Mouse (Mus musculus): ENCODE data around the gene Yipf3. TPM values are rescaled to one million over a fixed set of nuclear protein-coding genes. Genes with fewer than 3 reads are reported as not detected.

The Yipf3 gene
- polyA plus RNA-seq, 1 experiment from 2014 or later: 90.8 TPM

GRCm38 (mm10) chr17:46255147-46255546 lies 7.3 kb downstream of the Yipf3 start:
- no peak overlapping the region for H3K27ac ChIP-seq (replicated peaks in 1 of 2; ENCODE audit: control insufficient read depth in 1 of 2, insufficient read depth in 1 of 2, low read depth in 2 of 2, low read length in 2 of 2)
- WGBS: 32% methylated on average over 6 of the region's 6 CpGs
- H3K36me3 ChIP-seq (ENCODE audit: control insufficient read depth, insufficient read depth, low read length): peaks cover 53% of the 10 kb centered on the region
- no peak overlapping the region for H3K4me3 ChIP-seq (ENCODE audit: control insufficient read depth in 1 of 2, insufficient read depth in 1 of 2, low read depth in 1 of 2, low read length in 2 of 2)
- no peaks in the 10 kb centered on the region for H3K9me3 ChIP-seq (ENCODE audit: control insufficient read depth, low read length)
- no peak for ATAC-seq (ENCODE audit: insufficient number of reproducible peaks, insufficient read depth, low FRiP score, low read depth)
- H3K9ac ChIP-seq (ENCODE audit: low read length): no peak overlapping the region
- 0 out of 2 replicates have a peak overlapping the region, but pooled peaks have one; percentile 1 for H3K4me2 ChIP-seq (ENCODE audit: low read length)
- peaks cover 5 to 15% of the 10 kb centered on the region in 2 experiments; a peak in 3 of 4 replicates for H3K4me1 ChIP-seq (ENCODE audit: control insufficient read depth in 2 of 2, insufficient read depth in 2 of 2, low read length in 2 of 2)
- peaks cover 16% of the 10 kb centered on the region for H3K27me3 ChIP-seq (ENCODE audit: control insufficient read depth, insufficient read depth, low read length)

GRCm38 (mm10) chr17:46258279-46259053 lies 10.6 kb downstream of the Yipf3 start:
- Histone ChIP-seq H3K27ac (replicated peaks in 1 of 2; ENCODE audit: control insufficient read depth in 1 of 2, insufficient read depth in 1 of 2, low read depth in 2 of 2, low read length in 2 of 2) (peak overlapping the region; percentile 43 to 47; a peak in 1 of 4 replicates), H3K9ac (ENCODE audit: low read length) (no peak overlapping the region), H3K4me3 (ENCODE audit: control insufficient read depth in 1 of 2, insufficient read depth in 1 of 2, low read depth in 1 of 2, low read length in 2 of 2) (no peak overlapping the region), H3K4me2 (ENCODE audit: low read length) (no peak overlapping the region), H3K27me3 (ENCODE audit: control insufficient read depth, insufficient read depth, low read length) (peaks cover 16% of the 10 kb centered on the region), H3K36me3 (ENCODE audit: control insufficient read depth, insufficient read depth, low read length) (peaks cover 62% of the 10 kb centered on the region), H3K9me3 (ENCODE audit: control insufficient read depth, low read length) (no peaks in the 10 kb centered on the region), H3K4me1 (ENCODE audit: control insufficient read depth in 2 of 2, insufficient read depth in 2 of 2, low read length in 2 of 2) (peaks cover 2 to 10% of the 10 kb centered on the region in 2 experiments; a peak in 3 of 4 replicates)
- peak; percentile 11; the same call in 1 of the 2 replicates for ATAC-seq (ENCODE audit: insufficient number of reproducible peaks, insufficient read depth, low FRiP score, low read depth)
- 70% methylated on average over 28 of the region's 30 CpGs for WGBS

- ATAC-seq (ENCODE audit: insufficient number of reproducible peaks, insufficient read depth, low FRiP score, low read depth): no peak
- H3K4me3 ChIP-seq (ENCODE audit: control insufficient read depth in 1 of 2, insufficient read depth in 1 of 2, low read depth in 1 of 2, low read length in 2 of 2): no peak overlapping the region
- WGBS: 85% methylated on average over 17 of the region's 17 CpGs
- H3K9me3 ChIP-seq (ENCODE audit: control insufficient read depth, low read length): no peaks in the 10 kb centered on the region
- peaks cover 9% of the 10 kb centered on the region for H3K27me3 ChIP-seq (ENCODE audit: control insufficient read depth, insufficient read depth, low read length)
- H3K4me1 ChIP-seq (ENCODE audit: control insufficient read depth in 2 of 2, insufficient read depth in 2 of 2, low read length in 2 of 2): peaks cover 0 to 2% of the 10 kb centered on the region in 2 experiments; a peak in 2 of 4 replicates
- H3K4me2 ChIP-seq (ENCODE audit: low read length): no peak overlapping the region
- 0 out of 4 replicates have a peak overlapping the region, but pooled peaks of 1 of the 2 experiments have one; percentile 6 for H3K27ac ChIP-seq (replicated peaks in 1 of 2; ENCODE audit: control insufficient read depth in 1 of 2, insufficient read depth in 1 of 2, low read depth in 2 of 2, low read length in 2 of 2)
- peaks cover 74% of the 10 kb centered on the region for H3K36me3 ChIP-seq (ENCODE audit: control insufficient read depth, insufficient read depth, low read length)
- H3K9ac ChIP-seq (ENCODE audit: low read length): no peak overlapping the region
Observed at GRCm38 (mm10) chr17:46259675-46260074, 11.8 kb downstream of the Yipf3 start.

- WGBS: 70% methylated on average over 5 of the region's 5 CpGs
- no peak overlapping the region for H3K9ac ChIP-seq (ENCODE audit: low read length)
- ATAC-seq (ENCODE audit: insufficient number of reproducible peaks, insufficient read depth, low FRiP score, low read depth): no peak
- H3K9me3 ChIP-seq (ENCODE audit: control insufficient read depth, low read length): no peaks in the 10 kb centered on the region
- H3K4me3 ChIP-seq (ENCODE audit: control insufficient read depth in 1 of 2, insufficient read depth in 1 of 2, low read depth in 1 of 2, low read length in 2 of 2): no peak overlapping the region
- peaks cover 92% of the 10 kb centered on the region for H3K36me3 ChIP-seq (ENCODE audit: control insufficient read depth, insufficient read depth, low read length)
- H3K4me2 ChIP-seq (ENCODE audit: low read length): no peak overlapping the region
- H3K27me3 ChIP-seq (ENCODE audit: control insufficient read depth, insufficient read depth, low read length): no peaks in the 10 kb centered on the region
- H3K27ac ChIP-seq (replicated peaks in 1 of 2; ENCODE audit: control insufficient read depth in 1 of 2, insufficient read depth in 1 of 2, low read depth in 2 of 2, low read length in 2 of 2): 0 out of 4 replicates have a peak overlapping the region, but pooled peaks of 1 of the 2 experiments have one; percentile 19
- H3K4me1 ChIP-seq (ENCODE audit: control insufficient read depth in 2 of 2, insufficient read depth in 2 of 2, low read length in 2 of 2): peaks cover 6 to 10% of the 10 kb centered on the region in 2 experiments; a peak in 3 of 4 replicates
Observed at GRCm38 (mm10) chr17:46262201-46262694, 14.4 kb downstream of the Yipf3 start.

- Histone ChIP-seq H3K27me3 (ENCODE audit: control insufficient read depth, insufficient read depth, low read length) (no peaks in the 10 kb centered on the region), H3K4me1 (ENCODE audit: control insufficient read depth in 2 of 2, insufficient read depth in 2 of 2, low read length in 2 of 2) (peaks cover 9 to 12% of the 10 kb centered on the region in 2 experiments; a peak in 3 of 4 replicates), H3K9me3 (ENCODE audit: control insufficient read depth, low read length) (no peaks in the 10 kb centered on the region), H3K36me3 (ENCODE audit: control insufficient read depth, insufficient read depth, low read length) (peaks cover 85% of the 10 kb centered on the region), H3K9ac (ENCODE audit: low read length) (no peak overlapping the region), H3K4me2 (ENCODE audit: low read length) (no peak overlapping the region), H3K27ac (replicated peaks in 1 of 2; ENCODE audit: control insufficient read depth in 1 of 2, insufficient read depth in 1 of 2, low read depth in 2 of 2, low read length in 2 of 2) (no peak overlapping the region), H3K4me3 (ENCODE audit: control insufficient read depth in 1 of 2, insufficient read depth in 1 of 2, low read depth in 1 of 2, low read length in 2 of 2) (no peak overlapping the region)
- no peak for ATAC-seq (ENCODE audit: insufficient number of reproducible peaks, insufficient read depth, low FRiP score, low read depth)
- 87% methylated on average over 12 of the region's 12 CpGs for WGBS
Observed at GRCm38 (mm10) chr17:46265502-46265901, 17.6 kb downstream of the Yipf3 start.

- no peaks in the 10 kb centered on the region for H3K27me3 ChIP-seq (ENCODE audit: control insufficient read depth, insufficient read depth, low read length)
- H3K4me2 ChIP-seq (ENCODE audit: low read length): no peak overlapping the region
- 12% methylated on average over 14 of the region's 14 CpGs for WGBS
- peaks cover 85% of the 10 kb centered on the region for H3K36me3 ChIP-seq (ENCODE audit: control insufficient read depth, insufficient read depth, low read length)
- ATAC-seq (ENCODE audit: insufficient number of reproducible peaks, insufficient read depth, low FRiP score, low read depth): no peak
- H3K4me3 ChIP-seq (ENCODE audit: control insufficient read depth in 1 of 2, insufficient read depth in 1 of 2, low read depth in 1 of 2, low read length in 2 of 2): no peak overlapping the region
- no peaks in the 10 kb centered on the region for H3K9me3 ChIP-seq (ENCODE audit: control insufficient read depth, low read length)
- H3K27ac ChIP-seq (replicated peaks in 1 of 2; ENCODE audit: control insufficient read depth in 1 of 2, insufficient read depth in 1 of 2, low read depth in 2 of 2, low read length in 2 of 2): no peak overlapping the region
- H3K4me1 ChIP-seq (ENCODE audit: control insufficient read depth in 2 of 2, insufficient read depth in 2 of 2, low read length in 2 of 2): peaks cover 9 to 12% of the 10 kb centered on the region in 2 experiments; a peak in 3 of 4 replicates
- H3K9ac ChIP-seq (ENCODE audit: low read length): no peak overlapping the region
Observed at GRCm38 (mm10) chr17:46265918-46266618, 18.2 kb downstream of the Yipf3 start.

GRCm38 (mm10) chr17:46266986-46267385 lies 19.1 kb downstream of the Yipf3 start:
- no peak for ATAC-seq (ENCODE audit: insufficient number of reproducible peaks, insufficient read depth, low FRiP score, low read depth)
- Histone ChIP-seq H3K4me3 (ENCODE audit: control insufficient read depth in 1 of 2, insufficient read depth in 1 of 2, low read depth in 1 of 2, low read length in 2 of 2) (no peak overlapping the region), H3K4me1 (ENCODE audit: control insufficient read depth in 2 of 2, insufficient read depth in 2 of 2, low read length in 2 of 2) (peaks cover 10 to 13% of the 10 kb centered on the region in 2 experiments; a peak in 3 of 4 replicates), H3K36me3 (ENCODE audit: control insufficient read depth, insufficient read depth, low read length) (peaks cover 85% of the 10 kb centered on the region), H3K27ac (replicated peaks in 1 of 2; ENCODE audit: control insufficient read depth in 1 of 2, insufficient read depth in 1 of 2, low read depth in 2 of 2, low read length in 2 of 2) (no peak overlapping the region), H3K4me2 (ENCODE audit: low read length) (no peak overlapping the region), H3K27me3 (ENCODE audit: control insufficient read depth, insufficient read depth, low read length) (no peaks in the 10 kb centered on the region), H3K9me3 (ENCODE audit: control insufficient read depth, low read length) (no peaks in the 10 kb centered on the region), H3K9ac (ENCODE audit: low read length) (no peak overlapping the region)
- WGBS: 73% methylated on average over 6 of the region's 6 CpGs
